Mouse (Mus musculus) brain, embryonic 14.5 days (tissue): ENCODE data around the gene Cep131. TPM values are rescaled to one million over a fixed set of nuclear protein-coding genes. Genes with fewer than 3 reads are reported as not detected.

Source experiments
- DNase-seq: peaks from one replicate; pipeline ENCODE4 v3.0.0-alpha.2; 2011; ENCODE audit warnings: low read depth
- CTCF ChIP-seq: fragments of 200-500 bp; IDR thresholded peaks from 2 replicates; pipeline ENCODE4 v1.5.1; 2012; ENCODE audit warnings: inconsistent platforms, mild to moderate bottlenecking, moderate library complexity, borderline replicate concordance; ENCODE audit not compliant: insufficient read depth, insufficient read length; ENCODE audit errors: extremely low read depth
- POLR2A ChIP-seq: fragments of 200-500 bp; IDR thresholded peaks from 2 replicates; pipeline ENCODE4 v1.6.1; 2012; ENCODE audit warnings: mild to moderate bottlenecking, inconsistent platforms, borderline replicate concordance; ENCODE audit not compliant: poor library complexity, insufficient read depth, insufficient read length, severe bottlenecking; ENCODE audit errors: extremely low read depth
- polyA plus RNA-seq: library from polyadenylated mRNA; depleted of rRNA; stranded (reverse); fragments of >200 nt; gene quantifications from 2 replicates; pipeline ENCODE4 v1.2.3, GENCODE M21; 2012

Cep131 gene
- polyA plus RNA-seq, 1 experiment = 43.3 TPM

DNA sequence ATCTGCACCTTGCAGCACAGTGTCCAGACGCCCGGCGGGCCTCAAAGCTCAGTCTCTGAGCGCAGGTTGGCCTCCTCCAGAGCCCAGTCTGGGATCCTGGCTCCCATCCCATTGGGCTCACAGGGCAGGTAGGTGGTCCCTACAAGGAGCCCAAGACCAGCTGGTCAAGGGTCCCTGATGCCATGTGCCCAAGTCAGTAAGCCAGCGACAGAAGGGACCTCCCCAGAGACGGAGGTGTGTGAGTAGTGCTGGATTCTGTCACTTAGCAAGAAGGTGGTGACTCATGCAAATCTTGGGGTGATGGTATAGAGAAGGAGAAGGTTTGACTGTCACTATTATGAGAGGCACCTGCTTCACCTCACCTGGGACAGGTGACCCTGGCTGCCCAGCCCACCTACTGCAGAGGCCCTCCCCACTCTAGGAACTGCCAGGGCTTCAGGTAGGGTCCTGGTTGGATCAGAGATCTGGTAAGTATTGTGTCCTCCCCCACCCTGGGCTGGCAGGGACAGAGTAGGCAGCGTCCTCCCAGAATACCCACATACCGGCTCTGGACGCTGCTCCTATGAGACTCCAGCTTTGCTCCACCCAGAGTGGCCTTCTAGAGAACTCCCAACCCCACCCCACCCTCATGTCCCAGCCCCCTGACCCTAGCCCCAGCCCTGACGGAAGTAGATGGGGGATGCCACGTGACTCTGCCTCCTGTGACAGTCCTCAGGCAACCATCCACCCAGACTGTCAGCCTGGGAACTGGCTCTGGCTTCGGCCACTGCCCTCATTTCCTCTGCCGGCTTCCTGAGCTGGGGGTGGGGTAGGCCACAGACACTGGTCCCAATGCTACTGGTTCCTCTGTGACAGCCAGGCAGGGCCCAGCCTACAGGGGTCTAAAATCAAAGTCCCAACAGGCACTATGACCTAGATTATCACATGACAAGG is 45.2 kb downstream of the Cep131 start:
- no peak for TF ChIP-seq CTCF
- TF ChIP-seq POLR2A = no peak
- no peak for DNase-seq

DNA sequence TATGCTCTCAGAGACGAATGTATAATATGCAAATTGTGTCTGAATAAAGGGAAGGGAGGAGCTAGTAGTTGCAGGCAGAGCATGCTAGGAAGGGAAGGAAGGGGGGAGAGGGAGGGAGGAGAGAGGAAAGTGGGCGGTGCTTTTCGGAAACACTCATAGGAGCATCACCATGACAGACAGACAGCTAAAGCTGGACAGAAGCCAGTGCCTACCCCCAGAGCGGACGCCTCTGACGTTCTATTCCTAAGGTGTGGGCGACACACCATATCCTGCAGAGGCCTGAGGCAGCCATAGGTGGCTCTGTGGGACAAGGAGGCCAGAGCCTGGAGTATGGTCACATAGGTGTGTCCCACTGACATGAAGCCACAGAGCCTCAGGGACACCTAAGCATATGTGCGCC is 46.2 kb downstream of the Cep131 start:
- DNase-seq = peak; percentile 20
- TF ChIP-seq POLR2A = no peak
- no peak for TF ChIP-seq CTCF

DNA sequence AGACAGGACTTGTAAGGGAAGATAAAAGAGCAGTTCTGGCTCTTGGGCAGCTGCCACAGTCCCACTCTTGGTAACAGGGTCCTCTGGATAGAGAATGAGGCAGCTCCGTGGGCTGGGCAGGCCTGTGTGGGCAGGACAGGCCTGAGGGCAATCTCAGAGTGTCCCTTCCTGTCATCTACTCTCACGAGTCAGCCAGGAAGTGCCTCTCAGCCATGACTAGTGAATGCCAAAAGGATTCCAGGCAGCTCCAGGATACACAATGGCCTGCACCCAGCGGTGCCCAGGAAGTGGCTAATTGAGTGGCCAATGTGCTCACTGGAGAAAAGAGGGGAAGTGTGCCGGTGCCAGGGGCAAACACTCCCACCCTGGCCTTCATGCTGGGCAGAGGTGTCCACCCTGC is 47.0 kb downstream of the Cep131 start:
- no peak for TF ChIP-seq POLR2A
- TF ChIP-seq CTCF = no peak
- no peak for DNase-seq

DNA sequence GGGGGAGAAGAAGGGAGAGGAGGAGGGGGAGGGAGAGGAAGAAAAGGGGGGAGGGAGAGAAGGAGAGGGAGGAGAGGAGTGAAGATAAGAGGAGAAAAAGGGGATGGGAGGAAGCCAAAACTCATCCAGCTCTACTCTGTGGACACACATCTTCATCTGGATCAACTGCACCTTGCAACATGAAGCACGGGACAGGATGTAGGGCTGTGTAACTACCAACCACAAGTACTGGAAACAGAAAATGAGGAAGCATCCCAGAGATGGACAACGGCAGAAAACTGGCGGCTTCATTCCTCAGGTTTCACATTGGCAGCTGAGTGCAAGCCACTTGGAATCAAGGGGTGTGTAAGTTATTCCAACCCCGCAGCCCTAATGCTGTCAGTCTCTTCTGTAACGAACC is 51.9 kb downstream of the Cep131 start:
- TF ChIP-seq CTCF (no peak), POLR2A (no peak)
- no peak for DNase-seq

DNA sequence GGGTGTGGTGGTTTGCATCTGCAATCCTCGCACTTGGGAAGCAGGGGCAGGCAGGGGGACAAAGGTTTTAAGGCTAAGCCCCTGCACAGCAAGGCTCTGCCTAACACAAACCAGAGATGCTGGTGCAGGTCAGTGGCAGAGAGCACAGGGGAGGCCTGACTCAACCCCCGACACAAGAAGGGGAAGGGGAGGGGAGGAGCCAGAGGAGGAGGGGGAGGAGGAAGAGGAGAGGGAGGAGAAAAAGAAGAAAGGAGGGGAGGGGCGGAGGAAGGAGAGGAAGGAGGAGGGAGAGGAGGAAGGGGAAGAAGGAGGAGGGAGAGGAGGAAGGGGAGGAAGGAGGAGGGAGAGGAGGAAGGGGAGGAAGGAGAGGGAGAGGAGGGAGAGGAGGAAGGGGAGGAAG is 52.3 kb downstream of the Cep131 start:
- DNase-seq = no peak
- TF ChIP-seq CTCF (no peak), POLR2A (no peak)

DNA sequence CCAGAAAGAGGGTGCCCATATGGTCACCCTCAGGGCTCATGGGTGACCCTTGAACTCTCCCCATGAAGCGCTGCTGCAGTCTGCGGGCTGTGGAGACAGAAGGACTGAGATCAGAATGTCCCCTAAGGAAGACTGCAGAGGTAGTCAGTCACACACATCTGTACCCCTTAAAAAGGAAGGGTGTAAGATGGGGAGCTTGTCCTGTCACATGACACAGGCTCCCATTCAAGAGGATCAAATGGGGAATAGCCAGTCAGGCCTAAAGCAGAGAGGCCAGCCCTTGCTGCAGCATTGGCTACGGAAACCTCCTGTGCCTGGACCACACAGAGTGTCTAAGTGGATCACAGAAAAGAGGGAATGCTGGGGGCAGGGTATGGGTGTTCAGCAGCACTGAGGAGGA is 53.2 kb downstream of the Cep131 start:
- no peak for DNase-seq
- no peak for TF ChIP-seq POLR2A
- TF ChIP-seq CTCF = no peak

DNA sequence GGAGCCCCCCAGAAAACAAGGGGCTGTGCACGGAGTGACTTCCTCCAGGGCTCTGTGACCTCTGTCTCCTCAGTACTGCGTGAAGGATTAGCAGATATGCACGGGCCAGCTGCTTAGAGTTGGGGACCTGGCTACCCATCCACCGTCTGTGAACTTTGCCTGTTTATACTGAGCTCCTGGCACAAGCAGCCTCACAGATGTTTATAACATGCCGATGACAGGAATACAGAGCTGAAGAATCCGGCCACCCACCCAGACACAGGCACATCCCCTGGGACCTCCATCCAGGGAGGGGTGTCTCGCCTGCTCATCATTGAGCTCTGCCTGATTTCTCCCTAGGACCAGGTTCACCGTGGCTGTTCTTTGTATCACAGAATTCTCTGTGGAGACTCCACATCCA is 54.6 kb downstream of the Cep131 start:
- TF ChIP-seq CTCF (no peak), POLR2A (no peak)
- no peak for DNase-seq

DNA sequence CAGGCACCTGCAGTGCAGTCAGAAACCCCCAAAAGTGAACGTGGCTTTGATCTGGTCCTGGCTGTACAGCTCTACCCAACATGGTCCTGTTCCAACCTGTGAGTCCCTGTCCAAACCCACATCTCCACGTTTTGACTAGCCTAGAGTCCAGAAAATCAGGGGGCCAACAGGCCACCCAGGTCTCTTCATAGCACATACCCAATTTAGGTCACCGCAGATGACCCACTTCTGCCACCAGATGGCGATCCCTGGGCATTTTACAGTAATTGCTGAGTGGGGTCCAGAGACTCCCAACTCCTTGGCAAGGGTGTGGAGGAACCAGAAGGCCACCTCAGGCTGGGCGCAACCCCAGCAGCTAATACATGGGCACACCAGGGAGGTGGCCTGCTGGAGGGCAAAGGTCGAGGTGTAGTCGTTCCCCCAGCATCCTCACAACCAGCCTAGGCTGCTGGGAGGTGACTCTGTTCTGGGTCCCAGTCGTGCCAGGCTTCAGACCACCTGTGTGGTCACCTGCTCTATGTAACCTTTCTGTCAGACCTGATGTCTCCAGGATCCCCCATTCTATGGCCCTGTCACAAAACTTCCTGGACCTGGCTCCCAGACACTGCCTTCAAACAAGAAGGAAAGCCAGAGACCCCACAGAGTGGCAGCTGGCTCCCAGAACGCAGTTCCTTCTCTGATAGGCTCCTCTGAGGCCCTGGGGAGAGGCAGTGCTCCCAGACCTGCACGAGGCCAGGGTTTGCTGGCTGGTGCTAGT is 56.3 kb downstream of the Cep131 start:
- TF ChIP-seq CTCF (peak; percentile 75; the same call in 1 of the 2 replicates), POLR2A (no peak)
- peak; percentile 65 for DNase-seq

DNA sequence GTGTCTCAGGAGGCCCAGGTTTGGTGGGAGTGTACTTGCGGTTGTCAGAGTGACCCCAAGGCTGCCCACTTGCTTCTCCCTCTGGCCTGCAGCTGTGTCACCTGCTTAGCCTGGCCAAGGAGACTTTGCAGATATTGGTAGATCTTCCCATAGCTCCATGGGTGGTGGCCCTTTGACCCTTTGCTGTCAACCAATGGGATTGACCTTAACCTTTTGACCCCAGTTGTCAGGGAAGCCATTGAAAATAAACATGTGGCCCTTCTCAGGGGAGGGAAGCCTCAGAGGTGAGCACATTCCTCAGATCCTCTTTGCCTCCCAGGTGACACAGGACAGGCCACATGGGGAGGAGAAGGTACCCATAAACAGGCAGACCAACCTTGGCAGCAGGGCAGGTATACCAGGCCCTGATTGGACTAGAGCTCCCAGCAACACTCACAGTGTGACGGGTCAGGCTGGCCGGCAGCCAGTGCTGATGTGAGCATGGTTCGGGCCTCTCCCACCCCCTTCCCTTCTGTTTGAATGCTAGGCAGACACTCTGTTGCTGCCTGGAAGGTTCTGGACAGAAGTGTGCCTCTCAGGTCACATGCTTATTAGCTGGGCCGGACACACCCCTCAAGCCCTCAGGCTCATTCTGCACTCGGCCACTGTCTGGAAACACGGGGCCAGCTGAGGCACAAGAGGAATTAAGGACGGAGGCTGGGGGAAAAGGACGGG is 57.0 kb downstream of the Cep131 start:
- TF ChIP-seq POLR2A = no peak
- TF ChIP-seq CTCF = no peak
- DNase-seq = no peak

DNA sequence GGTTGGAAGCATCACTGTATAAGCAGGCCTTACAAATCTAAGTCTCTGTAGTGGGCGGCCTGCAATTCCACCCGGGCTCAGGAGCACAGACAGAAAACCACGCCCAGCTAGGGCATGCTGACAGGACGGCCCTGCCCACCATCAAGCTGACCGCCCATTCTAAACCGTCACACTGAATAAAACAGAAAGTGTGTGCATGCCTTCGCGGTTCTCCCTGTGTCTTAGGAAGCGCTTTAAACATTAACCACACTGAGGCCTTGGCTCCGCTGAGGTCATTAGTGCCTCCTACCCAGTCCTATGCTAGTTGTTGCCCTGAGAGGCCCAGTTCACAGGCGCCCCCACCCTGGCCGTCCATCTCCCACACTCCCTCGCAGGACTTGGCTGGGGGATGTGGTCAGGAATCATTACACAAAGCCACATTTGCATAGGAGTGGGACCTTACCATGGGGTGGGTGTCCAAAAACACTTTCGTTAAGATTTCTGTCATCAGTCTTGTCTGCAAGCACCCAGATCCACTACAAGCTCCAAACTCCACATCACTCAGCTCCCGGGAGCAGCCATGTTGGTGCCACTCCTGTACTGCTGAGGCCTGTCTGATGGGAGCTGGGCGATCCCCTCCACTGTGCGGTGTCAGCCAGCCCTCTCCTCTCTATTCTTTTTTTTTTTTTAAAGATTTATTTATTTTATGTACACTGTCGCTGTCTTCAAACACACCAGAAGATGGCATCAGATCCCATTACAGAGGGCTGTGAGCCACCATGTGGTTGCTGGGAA is 58.1 kb downstream of the Cep131 start:
- TF ChIP-seq CTCF = no peak
- TF ChIP-seq POLR2A = no peak
- no peak for DNase-seq

DNA sequence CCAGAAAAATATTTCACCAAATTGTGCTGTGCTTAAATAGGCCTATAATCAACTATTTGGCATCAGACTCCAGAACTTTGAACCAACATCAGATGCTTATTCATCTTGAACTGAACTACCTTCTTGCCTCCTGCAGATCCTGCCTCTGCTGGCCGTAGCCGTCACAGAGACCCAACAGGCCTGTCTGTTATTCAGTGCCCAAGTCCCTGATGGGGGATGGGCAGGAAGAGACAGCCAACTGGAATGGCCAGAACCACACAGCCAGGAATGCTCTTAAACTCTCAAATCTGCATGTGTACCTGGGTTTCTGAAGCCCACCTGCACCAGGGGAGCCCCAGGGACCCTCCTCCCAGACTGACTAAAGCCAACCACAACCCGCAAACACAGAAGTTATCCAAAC is 59.7 kb downstream of the Cep131 start:
- TF ChIP-seq CTCF (no peak), POLR2A (no peak)
- DNase-seq = no peak

DNA sequence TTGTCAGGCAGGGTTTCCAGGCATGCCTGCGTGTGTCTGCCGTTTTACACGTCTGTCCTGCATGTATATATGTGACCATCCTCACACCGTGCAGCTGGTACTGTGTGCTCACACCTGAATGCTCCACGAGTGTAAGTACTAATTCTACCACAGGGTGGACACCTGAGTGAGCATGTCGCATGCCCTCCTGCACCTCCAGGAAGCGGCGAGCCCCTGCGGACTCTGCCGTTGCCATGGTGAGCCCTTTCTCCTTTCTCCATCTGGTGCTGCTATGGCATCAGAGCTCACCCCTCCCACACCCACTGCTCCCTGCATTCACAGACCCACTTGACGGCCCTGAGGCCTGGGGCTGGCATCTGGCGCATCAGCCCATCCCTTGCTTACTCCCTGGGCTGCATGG is 63.8 kb downstream of the Cep131 start:
- TF ChIP-seq CTCF (peak; percentile 16; the same call in 1 of the 2 replicates), POLR2A (no peak)
- DNase-seq = peak; percentile 72
